Mouse (Mus musculus): ENCODE measurements around the gene Scg5. TPM values are rescaled to one million over a fixed set of nuclear protein-coding genes. Genes with fewer than 3 reads are reported as not detected.

Scg5 gene
- polyA plus RNA-seq, 1 experiment from 2014 or later: 0.96 TPM

GRCm38 (mm10) chr2:113828086-113828942, 607 bp downstream of the Scg5 start:
- no peaks in the 10 kb centered on the region for H3K9me3 ChIP-seq
- H3K27me3 ChIP-seq: no peaks in the 10 kb centered on the region
- WGBS: 23% methylated on average over 17 of the region's 17 CpGs
- H3K4me3 ChIP-seq: peak overlapping the region; percentile 16
- no peak; the same call in 1 of the 2 replicates for ATAC-seq (ENCODE audit: insufficient number of reproducible peaks, low FRiP score, low TSS enrichment, low read depth)
- H3K4me1 ChIP-seq: peaks cover 6% of the 10 kb centered on the region; the same call in 1 of the 2 replicates
- peaks cover 6% of the 10 kb centered on the region for H3K36me3 ChIP-seq
- peak overlapping the region; percentile 38 for H3K4me2 ChIP-seq
- no peak overlapping the region for H3K9ac ChIP-seq
- H3K27ac ChIP-seq: no peak overlapping the region

GRCm38 (mm10) chr2:113823909-113824308, 5.0 kb downstream of the Scg5 start:
- H3K27ac ChIP-seq: no peak overlapping the region
- WGBS: 3% methylated on average over 2 of the region's 2 CpGs
- no peaks in the 10 kb centered on the region for H3K27me3 ChIP-seq
- no peak for ATAC-seq (ENCODE audit: insufficient number of reproducible peaks, low FRiP score, low TSS enrichment, low read depth)
- no peak overlapping the region for H3K4me3 ChIP-seq
- H3K9me3 ChIP-seq: no peaks in the 10 kb centered on the region
- H3K9ac ChIP-seq: no peak overlapping the region
- no peak overlapping the region for H3K4me2 ChIP-seq
- no peaks in the 10 kb centered on the region for H3K36me3 ChIP-seq
- H3K4me1 ChIP-seq: peaks cover 4% of the 10 kb centered on the region; the same call in 1 of the 2 replicates

GRCm38 (mm10) chr2:113822367-113822766, 6.6 kb downstream of the Scg5 start:
- no peaks in the 10 kb centered on the region for H3K4me1 ChIP-seq
- no peaks in the 10 kb centered on the region for H3K27me3 ChIP-seq
- H3K9ac ChIP-seq: no peak overlapping the region
- no peak overlapping the region for H3K27ac ChIP-seq
- no peak overlapping the region for H3K4me2 ChIP-seq
- 96% methylated on average over 8 of the region's 8 CpGs for WGBS
- no peak for ATAC-seq (ENCODE audit: insufficient number of reproducible peaks, low FRiP score, low TSS enrichment, low read depth)
- H3K36me3 ChIP-seq: no peaks in the 10 kb centered on the region
- no peaks in the 10 kb centered on the region for H3K9me3 ChIP-seq
- H3K4me3 ChIP-seq: no peak overlapping the region

DNA sequence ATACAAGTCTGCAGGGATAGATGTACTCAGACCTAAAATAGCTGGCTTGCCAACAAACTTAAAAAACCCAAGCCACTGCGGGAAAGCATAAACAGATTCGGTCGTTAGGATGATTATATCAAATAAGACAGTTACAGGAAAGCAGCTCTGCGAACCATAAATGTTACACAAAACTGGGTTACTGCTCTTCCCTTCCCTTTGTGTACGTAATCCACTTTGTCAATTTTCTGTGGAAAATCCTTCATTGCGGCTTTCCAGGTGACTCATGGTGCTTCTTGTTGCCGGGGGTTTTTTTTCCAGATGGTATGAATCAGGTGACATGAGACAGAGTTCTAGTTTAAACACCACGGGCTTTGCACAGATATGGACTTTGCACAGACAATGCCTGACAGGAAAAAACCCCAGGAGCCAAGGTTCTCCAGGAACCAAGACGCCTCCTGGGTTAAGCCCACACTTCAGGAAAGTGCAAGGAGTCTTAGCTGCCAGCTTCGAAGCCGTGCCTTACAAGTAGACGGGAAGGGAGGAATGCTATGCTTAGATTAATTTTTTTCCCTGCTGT, 7.7 kb downstream of the Scg5 start:
- no peaks in the 10 kb centered on the region for H3K27me3 ChIP-seq
- H3K9me3 ChIP-seq: no peaks in the 10 kb centered on the region
- 57% methylated on average over 12 of the region's 12 CpGs for WGBS
- no peaks in the 10 kb centered on the region for H3K36me3 ChIP-seq
- no peak overlapping the region for H3K4me2 ChIP-seq
- H3K27ac ChIP-seq: no peak overlapping the region
- no peak overlapping the region for H3K4me3 ChIP-seq
- no peak for ATAC-seq (ENCODE audit: insufficient number of reproducible peaks, low FRiP score, low TSS enrichment, low read depth)
- no peak overlapping the region for H3K9ac ChIP-seq
- H3K4me1 ChIP-seq: no peaks in the 10 kb centered on the region

- Histone ChIP-seq H3K9me3 (no peaks in the 10 kb centered on the region), H3K27ac (no peak overlapping the region), H3K27me3 (no peaks in the 10 kb centered on the region), H3K36me3 (no peaks in the 10 kb centered on the region), H3K4me2 (no peak overlapping the region), H3K4me1 (no peaks in the 10 kb centered on the region), H3K9ac (no peak overlapping the region), H3K4me3 (no peak overlapping the region)
- WGBS: 88% methylated on average over 15 of the region's 15 CpGs
- no peak for ATAC-seq (ENCODE audit: insufficient number of reproducible peaks, low FRiP score, low TSS enrichment, low read depth)
Observed at GRCm38 (mm10) chr2:113820117-113820516, 8.8 kb downstream of the Scg5 start.

- 72% methylated on average over 14 of the region's 14 CpGs for WGBS
- Histone ChIP-seq H3K4me2 (no peak overlapping the region), H3K36me3 (no peaks in the 10 kb centered on the region), H3K27ac (no peak overlapping the region), H3K9me3 (no peaks in the 10 kb centered on the region), H3K27me3 (no peaks in the 10 kb centered on the region), H3K9ac (no peak overlapping the region), H3K4me3 (no peak overlapping the region), H3K4me1 (no peaks in the 10 kb centered on the region)
- no peak for ATAC-seq (ENCODE audit: insufficient number of reproducible peaks, low FRiP score, low TSS enrichment, low read depth)
Observed at GRCm38 (mm10) chr2:113817681-113818606, 11.0 kb downstream of the Scg5 start.

DNA sequence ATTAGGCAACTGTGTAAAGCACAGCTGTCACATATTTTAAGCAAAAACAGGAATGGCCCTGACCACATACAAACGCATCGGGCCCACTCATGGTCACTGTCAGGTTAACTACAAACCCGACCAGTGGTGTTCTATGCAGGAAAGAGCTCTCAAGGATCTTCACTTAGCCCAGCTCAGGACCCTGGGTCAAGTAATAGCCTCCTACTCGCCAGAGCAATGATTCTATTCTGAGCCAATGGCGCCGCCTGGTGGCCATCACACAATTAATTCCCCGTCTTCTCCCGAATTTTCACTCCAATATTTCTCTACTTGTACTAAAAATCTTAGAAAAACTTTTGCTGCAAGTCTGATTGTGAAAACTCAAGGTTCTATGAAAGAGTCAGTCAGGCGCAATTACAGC, 21.3 kb downstream of the Scg5 start:
- 21% methylated on average over 9 of the region's 9 CpGs for WGBS
- Histone ChIP-seq H3K4me2 (no peak overlapping the region), H3K9me3 (no peaks in the 10 kb centered on the region), H3K27ac (no peak overlapping the region), H3K36me3 (no peaks in the 10 kb centered on the region), H3K9ac (no peak overlapping the region), H3K4me1 (no peaks in the 10 kb centered on the region), H3K27me3 (peaks cover 5% of the 10 kb centered on the region; the same call in 1 of the 2 replicates), H3K4me3 (no peak overlapping the region)
- ATAC-seq (ENCODE audit: insufficient number of reproducible peaks, low FRiP score, low TSS enrichment, low read depth): no peak

DNA sequence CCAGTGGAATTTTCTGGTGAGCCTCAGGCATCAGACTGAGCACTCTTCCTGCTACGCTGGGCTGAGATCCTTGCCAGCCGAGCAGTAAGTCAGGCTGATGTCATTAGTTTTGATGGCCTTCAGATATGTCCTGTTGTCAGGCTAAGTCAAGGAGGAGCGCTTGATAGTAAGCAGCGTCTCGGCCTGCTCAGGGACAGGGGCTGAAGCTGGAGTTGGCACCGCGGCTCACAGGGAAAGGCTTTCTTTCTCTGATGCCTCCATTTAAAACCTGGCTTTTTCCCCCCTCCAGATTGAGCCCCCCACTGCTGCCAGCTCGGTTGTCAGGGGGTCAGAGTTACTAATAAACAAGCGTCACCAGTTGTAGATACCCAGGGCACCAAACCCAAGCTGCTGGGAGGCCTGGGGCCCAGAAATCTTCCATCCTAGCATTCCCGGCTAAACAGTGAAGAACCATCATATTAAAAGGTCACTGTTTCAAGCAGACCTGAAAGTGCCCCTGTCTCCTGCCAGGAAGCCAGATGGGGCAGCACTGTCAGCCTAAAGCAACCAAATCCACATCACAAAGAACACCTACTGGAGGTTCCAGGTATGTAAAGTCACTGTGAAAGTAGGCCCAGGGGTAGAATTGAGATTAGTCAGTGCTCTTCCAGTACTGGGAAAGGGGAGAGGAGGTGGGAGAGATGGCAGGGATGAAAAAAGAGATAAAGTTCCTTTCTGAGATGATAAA, 21.9 kb downstream of the Scg5 start:
- no peaks in the 10 kb centered on the region for H3K9me3 ChIP-seq
- no peak overlapping the region for H3K4me3 ChIP-seq
- H3K9ac ChIP-seq: no peak overlapping the region
- ATAC-seq (ENCODE audit: insufficient number of reproducible peaks, low FRiP score, low TSS enrichment, low read depth): no peak
- H3K4me2 ChIP-seq: no peak overlapping the region
- no peak overlapping the region for H3K27ac ChIP-seq
- H3K4me1 ChIP-seq: no peaks in the 10 kb centered on the region
- H3K27me3 ChIP-seq: peaks cover 5% of the 10 kb centered on the region; the same call in 1 of the 2 replicates
- 60% methylated on average over 10 of the region's 10 CpGs for WGBS
- H3K36me3 ChIP-seq: no peaks in the 10 kb centered on the region

DNA sequence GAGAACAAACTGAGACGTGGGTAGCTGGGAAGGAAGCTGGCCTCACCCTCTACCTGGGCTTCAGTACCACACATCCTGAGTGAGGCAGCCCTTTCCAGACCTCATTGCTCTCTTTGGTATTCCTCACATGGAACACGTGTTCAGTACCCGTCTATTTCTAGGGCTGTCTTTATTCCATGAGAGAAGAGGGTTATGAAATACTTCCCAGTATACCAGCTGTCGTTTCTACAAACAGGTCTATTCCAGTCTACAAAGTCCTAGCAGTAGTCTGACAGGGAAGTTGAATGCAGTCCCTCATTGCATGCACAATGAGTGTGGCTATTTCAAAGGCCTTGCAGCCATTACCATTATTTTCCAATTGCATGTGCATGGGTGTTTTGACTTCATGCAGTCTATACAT, 23.2 kb downstream of the Scg5 start:
- H3K36me3 ChIP-seq: no peaks in the 10 kb centered on the region
- no peak for ATAC-seq (ENCODE audit: insufficient number of reproducible peaks, low FRiP score, low TSS enrichment, low read depth)
- no peak overlapping the region for H3K27ac ChIP-seq
- H3K9me3 ChIP-seq: no peaks in the 10 kb centered on the region
- H3K9ac ChIP-seq: no peak overlapping the region
- no peak overlapping the region for H3K4me3 ChIP-seq
- 82% methylated on average over 4 of the region's 4 CpGs for WGBS
- no peaks in the 10 kb centered on the region for H3K4me1 ChIP-seq
- H3K4me2 ChIP-seq: no peak overlapping the region
- peaks cover 5% of the 10 kb centered on the region; the same call in 1 of the 2 replicates for H3K27me3 ChIP-seq

- WGBS: 14% methylated on average over 1 of the region's 1 CpGs
Observed at GRCm38 (mm10) chr2:113803753-113804152, 25.2 kb downstream of the Scg5 start.

GRCm38 (mm10) chr2:113800846-113801245, 28.1 kb downstream of the Scg5 start:
- no peak for ATAC-seq (ENCODE audit: insufficient number of reproducible peaks, low FRiP score, low TSS enrichment, low read depth)
- no peak overlapping the region for H3K4me3 ChIP-seq
- H3K9me3 ChIP-seq: no peaks in the 10 kb centered on the region
- peaks cover 6% of the 10 kb centered on the region; the same call in 1 of the 2 replicates for H3K4me1 ChIP-seq
- no peak overlapping the region for H3K4me2 ChIP-seq
- H3K27ac ChIP-seq: no peak overlapping the region
- H3K36me3 ChIP-seq: no peaks in the 10 kb centered on the region
- 32% methylated on average over 5 of the region's 5 CpGs for WGBS
- no peak overlapping the region for H3K9ac ChIP-seq
- H3K27me3 ChIP-seq: 0 out of 2 replicates have a peak, but pooled peaks cover 2% of the 10 kb centered on the region

More at GRCm38 (mm10) chr2:113803753-113804152, 25.2 kb downstream of the Scg5 start:
- ATAC-seq (ENCODE audit: insufficient number of reproducible peaks, low FRiP score, low TSS enrichment, low read depth): no peak
- H3K9me3 ChIP-seq: no peaks in the 10 kb centered on the region
- peaks cover 5% of the 10 kb centered on the region; the same call in 1 of the 2 replicates for H3K27me3 ChIP-seq
- H3K9ac ChIP-seq: no peak overlapping the region
- H3K4me1 ChIP-seq: 0 out of 2 replicates have a peak, but pooled peaks cover under 1% of the 10 kb centered on the region
- H3K27ac ChIP-seq: no peak overlapping the region
- no peak overlapping the region for H3K4me3 ChIP-seq
- H3K36me3 ChIP-seq: no peaks in the 10 kb centered on the region
- no peak overlapping the region for H3K4me2 ChIP-seq

Measured in limb, embryonic 15.5 days (tissue).